Mouse (Mus musculus) heart, adult 10 weeks (tissue): ENCODE data around the gene Gm8229. TPM values are rescaled to one million over a fixed set of nuclear protein-coding genes. Genes with fewer than 3 reads are reported as not detected.

Source experiments
- polyA plus RNA-seq: library from polyadenylated mRNA; stranded (reverse); fragments of 350-450 nt; fragmentation: Illumina TruSeq; extraction: RNeasy Lipid Tissue Mini Kit (QIAGEN cat#74804); gene quantifications from one replicate; pipeline ENCODE4 v1.2.3, GENCODE M21; 2014; ENCODE audit warnings: low read depth, low replicate concordance

Gene Gm8229
- polyA plus RNA-seq = not detected

GRCm38 (mm10) chr14:44365057-44365456, at the start of gene Gm8229:
Gene Gm8229 (plus strand): TSS chr14:44365357.

GRCm38 (mm10) chr14:44338484-44338883, 26.7 kb upstream of the Gm8229 start, which contains the start of gene Gm5930:
Gene Gm5930 (minus strand): TSS chr14:44338584.

GRCm38 (mm10) chr14:44410588-44410987, 45.4 kb downstream of the Gm8229 start, which contains the start of gene Gm3371:
Gene Gm3371 (minus strand): TSS chr14:44410688.

Other genes starting within 250 kb of the Gm8229 start
- not detected for gene Gm3327, start 241.5 kb upstream of the Gm8229 start, polyA plus RNA-seq
- not detected for gene Gm8212, start 167.7 kb upstream of the Gm8229 start, polyA plus RNA-seq
- not detected for gene 4930503E14Rik, start 152.1 kb upstream of the Gm8229 start, polyA plus RNA-seq
- gene Gm8220, start 79.8 kb upstream of the Gm8229 start, polyA plus RNA-seq = not detected
- gene Gm5930, start 26.8 kb upstream of the Gm8229 start, polyA plus RNA-seq = not detected
- gene Gm3371, start 45.3 kb downstream of the Gm8229 start, polyA plus RNA-seq = not detected
- not detected for gene Gm8232, start 68.3 kb downstream of the Gm8229 start, polyA plus RNA-seq
- not detected for gene BC061237, start 127.1 kb downstream of the Gm8229 start, polyA plus RNA-seq
- gene Gm17093, start 152.9 kb downstream of the Gm8229 start, polyA plus RNA-seq = not detected
- gene Gm8247, start 217.8 kb downstream of the Gm8229 start, polyA plus RNA-seq = not detected